Mouse (Mus musculus) lung, embryonic 14.5 days (tissue): ENCODE results near the gene Tmigd3. TPM values are rescaled to one million over a fixed set of nuclear protein-coding genes. Genes with fewer than 3 reads are reported as not detected.
A peak's percentile ranks its signal among the peaks of the same experiment; 100 is the strongest.

Experiments
- ATAC-seq: fragments of 200-750 bp; cut with Nextera tagmentation; 2 replicates; pipeline ENCODE4 v1.8.0; 2017; ENCODE audit warnings: mild to moderate bottlenecking, moderate TSS enrichment, moderate library complexity; ENCODE audit not compliant: insufficient read depth
- DNase-seq: peaks from one replicate; pipeline ENCODE4 v3.0.0-alpha.2; 2015
- H3K27ac ChIP-seq: fragments of 300-500 bp; sonication (generic); 2 replicates; pipeline ENCODE4 v1.5.1; 2014; ENCODE audit warnings: low read depth, mild to moderate bottlenecking, moderate library complexity
- H3K27me3 ChIP-seq: fragments of 300-500 bp; sonication (generic); 2 replicates; pipeline ENCODE4 v1.6.1; 2014; ENCODE audit warnings: low read length, control low read depth; ENCODE audit not compliant: insufficient read depth
- H3K36me3 ChIP-seq: fragments of 300-500 bp; sonication (generic); 2 replicates; pipeline ENCODE4 v1.6.1; 2014; ENCODE audit warnings: control low read depth; ENCODE audit not compliant: insufficient read depth
- H3K4me1 ChIP-seq: fragments of 300-500 bp; sonication (generic); 2 replicates; pipeline ENCODE4 v1.6.1; 2014; ENCODE audit warnings: antibody characterized with exemption, control low read depth; ENCODE audit not compliant: insufficient read depth
- H3K4me2 ChIP-seq: fragments of 300-500 bp; sonication (generic); 2 replicates; pipeline ENCODE4 v1.6.1; 2014; ENCODE audit warnings: mild to moderate bottlenecking
- H3K4me3 ChIP-seq: fragments of 300-500 bp; sonication (generic); 2 replicates; pipeline ENCODE4 v1.5.1; 2014; ENCODE audit warnings: low read depth, low read length
- H3K9ac ChIP-seq: fragments of 300-500 bp; sonication (generic); 2 replicates; pipeline ENCODE4 v1.6.1; 2014
- H3K9me3 ChIP-seq: fragments of 300-500 bp; sonication (generic); 2 replicates; pipeline ENCODE4 v1.6.1; 2016; ENCODE audit warnings: low read depth, low read length, control low read depth
- CTCF ChIP-seq: IDR thresholded peaks from 2 replicates; pipeline ENCODE4 v1.5.1; 2016; ENCODE audit warnings: antibody characterized with exemption, low read depth
- WGBS: fragments of 180-500 bp; shearing (Covaris S2); extraction: QIAGEN DNeasy Blood & Tissue Kit; methylation state at CpG from one replicate; pipeline ENCODE4 v1.1.7; 2014; 5-methylcytosine and 5-hydroxymethylcytosine counted together
- polyA plus RNA-seq: library from polyadenylated mRNA; unstranded; fragments of >200 nt; fragmentation: Nextera tagmentation; extraction: Ambion mirVana; gene quantifications from 2 replicates; pipeline ENCODE4 v1.2.1, GENCODE M21; 2014

Gene Tmigd3
- polyA plus RNA-seq, 1 experiment from 2014 or later: 0.22 TPM

GRCm38 (mm10) chr3:105958974-105959580 lies 88.4 kb downstream of the Tmigd3 start, which contains the start of gene Wdr77:
Gene Wdr77, plus strand, starts transcription at chr3:105959369.
- Histone ChIP-seq H3K9ac (peak within 1 kb of the TSS; percentile 96), H3K4me3 (peak within 1 kb of the TSS; percentile 84), H3K9me3 (no peaks in the 10 kb centered on the region), H3K36me3 (peaks cover 48% of the 10 kb centered on the region), H3K27ac (peak within 1 kb of the TSS; percentile 80), H3K4me1 (peaks cover 7% of the 10 kb centered on the region; the same call in 1 of the 2 replicates), H3K27me3 (no peaks in the 10 kb centered on the region), H3K4me2 (peak within 1 kb of the TSS; percentile 91)
- under 1% methylated on average over 52 of the region's 52 CpGs for WGBS
- TF ChIP-seq CTCF: no peak
- ATAC-seq (peak; percentile 97), DNase-seq (peak; percentile 99)

- TF ChIP-seq CTCF: no peak
- WGBS: under 1% methylated on average over 26 of the region's 26 CpGs
- H3K4me1 ChIP-seq: peaks cover 7% of the 10 kb centered on the region; the same call in 1 of the 2 replicates
- peak overlapping the region; percentile 84 for H3K4me3 ChIP-seq
- peak overlapping the region; percentile 71 for H3K4me2 ChIP-seq
- H3K9ac ChIP-seq: peak overlapping the region; percentile 92
- H3K27me3 ChIP-seq: no peaks in the 10 kb centered on the region
- DNase-seq (peak; percentile 42), ATAC-seq (peak; percentile 78)
- no peaks in the 10 kb centered on the region for H3K9me3 ChIP-seq
- H3K36me3 ChIP-seq: peaks cover 48% of the 10 kb centered on the region
- H3K27ac ChIP-seq: peak overlapping the region; percentile 39
These were observed 88.9 kb downstream of the Tmigd3 start for GRCm38 (mm10) chr3:105959585-105959984.

GRCm38 (mm10) chr3:105959999-105960398 lies 89.3 kb downstream of the Tmigd3 start, which contains the start of gene Atp5f1:
Gene Atp5f1, minus strand, starts transcription at chr3:105960099.
- WGBS: 3% methylated on average over 6 of the region's 6 CpGs
- ATAC-seq (no peak), DNase-seq (no peak)
- H3K27me3 ChIP-seq: no peaks in the 10 kb centered on the region
- peak within 1 kb of the TSS; percentile 96 for H3K9ac ChIP-seq
- no peaks in the 10 kb centered on the region for H3K9me3 ChIP-seq
- peak within 1 kb of the TSS; percentile 84 for H3K4me3 ChIP-seq
- peak within 1 kb of the TSS; percentile 80 for H3K27ac ChIP-seq
- H3K4me1 ChIP-seq: peaks cover 7% of the 10 kb centered on the region; the same call in 1 of the 2 replicates
- H3K36me3 ChIP-seq: peaks cover 48% of the 10 kb centered on the region
- no peak for TF ChIP-seq CTCF
- peak within 1 kb of the TSS; percentile 91 for H3K4me2 ChIP-seq

- H3K27ac ChIP-seq: no peak overlapping the region
- peaks cover 7% of the 10 kb centered on the region; the same call in 1 of the 2 replicates for H3K4me1 ChIP-seq
- 91% methylated on average over 2 of the region's 2 CpGs for WGBS
- H3K9ac ChIP-seq: no peak overlapping the region
- H3K4me3 ChIP-seq: peak overlapping the region; percentile 84
- peak; percentile 20 for DNase-seq
- TF ChIP-seq CTCF: peak; percentile 49
- no peaks in the 10 kb centered on the region for H3K9me3 ChIP-seq
- H3K27me3 ChIP-seq: no peaks in the 10 kb centered on the region
- peaks cover 52% of the 10 kb centered on the region for H3K36me3 ChIP-seq
- peak overlapping the region; percentile 71 for H3K4me2 ChIP-seq
- no peak for ATAC-seq
These were observed 90.0 kb downstream of the Tmigd3 start for GRCm38 (mm10) chr3:105960700-105961099.

DNA sequence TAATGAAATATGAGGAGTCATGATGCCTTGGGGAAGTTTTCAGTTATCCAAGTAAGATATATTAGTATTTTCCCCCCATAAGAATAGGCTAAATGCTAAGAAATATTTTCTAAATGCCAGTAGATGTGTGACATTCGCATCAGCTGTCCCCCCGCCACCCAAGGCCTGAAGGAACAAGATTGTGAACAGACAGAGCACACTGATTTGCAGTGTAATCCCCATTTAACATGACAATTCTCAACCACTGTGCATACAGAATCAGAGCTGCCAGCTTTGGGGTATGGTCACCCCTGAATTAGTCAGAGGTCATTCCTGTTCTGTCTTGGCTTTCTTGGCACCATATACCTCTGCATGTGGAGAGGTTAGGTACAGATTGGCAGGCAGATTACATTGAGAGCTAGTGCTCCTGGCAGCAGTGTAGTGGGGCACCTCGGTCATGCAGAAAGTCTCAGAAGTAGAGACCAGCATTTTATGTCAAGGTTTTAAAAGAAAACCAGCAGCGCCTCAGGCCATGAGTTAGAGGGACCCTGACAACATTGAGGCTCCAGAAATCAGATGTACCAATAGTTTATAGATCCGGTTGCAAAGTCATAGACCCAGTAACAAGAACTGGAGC lies 101.2 kb downstream of the Tmigd3 start:
- H3K27ac ChIP-seq: no peak overlapping the region
- no peak for TF ChIP-seq CTCF
- H3K27me3 ChIP-seq: no peaks in the 10 kb centered on the region
- no peaks in the 10 kb centered on the region for H3K4me1 ChIP-seq
- H3K9ac ChIP-seq: no peak overlapping the region
- H3K4me2 ChIP-seq: no peak overlapping the region
- ATAC-seq (peak; percentile 45), DNase-seq (no peak)
- H3K9me3 ChIP-seq: no peaks in the 10 kb centered on the region
- peaks cover 25% of the 10 kb centered on the region for H3K36me3 ChIP-seq
- WGBS: 78% methylated on average over 5 of the region's 5 CpGs
- H3K4me3 ChIP-seq: no peak overlapping the region

- DNase-seq (no peak), ATAC-seq (no peak)
- no peak within 1 kb of the TSS for H3K4me3 ChIP-seq
- no peaks in the 10 kb centered on the region for H3K27me3 ChIP-seq
- TF ChIP-seq CTCF: no peak
- no peaks in the 10 kb centered on the region for H3K9me3 ChIP-seq
- H3K9ac ChIP-seq: no peak within 1 kb of the TSS
- peaks cover 11% of the 10 kb centered on the region for H3K36me3 ChIP-seq
- no peak within 1 kb of the TSS for H3K27ac ChIP-seq
- no peaks in the 10 kb centered on the region for H3K4me1 ChIP-seq
- no peak within 1 kb of the TSS for H3K4me2 ChIP-seq
- 76% methylated on average over 3 of the region's 3 CpGs for WGBS
These were observed 102.7 kb downstream of the Tmigd3 start, which contains the start of gene Ovgp1 for GRCm38 (mm10) chr3:105973411-105973810. Gene Ovgp1, plus strand, starts transcription at chr3:105973711.

Other genes starting within 250 kb of the Tmigd3 start
- 45.0 and 48.2 TPM in 2 replicates for gene Ddx20, start 183.3 kb upstream of the Tmigd3 start, polyA plus RNA-seq
- 1.2 and 1.6 TPM in 2 replicates for gene Inka2, start 166.3 kb upstream of the Tmigd3 start, polyA plus RNA-seq
- 94.3 and 95.5 TPM in 2 replicates for gene Rap1a, start 69.6 kb upstream of the Tmigd3 start, polyA plus RNA-seq
- gene Adora3, start within 50 bp of the Tmigd3 start, polyA plus RNA-seq: 0.18 and 0.30 TPM in 2 replicates
- 0.75 and 0.83 TPM in 2 replicates for gene I830077J02Rik, start 61.8 kb downstream of the Tmigd3 start, polyA plus RNA-seq
- gene Wdr77, start 88.5 kb downstream of the Tmigd3 start, polyA plus RNA-seq: 154 and 165 TPM in 2 replicates
- gene Atp5f1, start 89.2 kb downstream of the Tmigd3 start, polyA plus RNA-seq: 449 and 462 TPM in 2 replicates
- gene Ovgp1, start 102.8 kb downstream of the Tmigd3 start, polyA plus RNA-seq: 1.9 and 2.4 TPM in 2 replicates
- 0.34 and 0.35 TPM in 2 replicates for gene Pifo, start 143.7 kb downstream of the Tmigd3 start, polyA plus RNA-seq
- not detected in 2 replicates for gene Chil5, start 161.9 kb downstream of the Tmigd3 start, polyA plus RNA-seq
- gene Chia1, start 242.3 kb downstream of the Tmigd3 start, polyA plus RNA-seq: 0.13 and 0.15 TPM in 2 replicates